Mouse (Mus musculus): Measurements from ENCODE around the gene Hrct1. TPM values are rescaled to one million over a fixed set of nuclear protein-coding genes. Genes with fewer than 3 reads are reported as not detected.
A peak's percentile ranks its signal among the peaks of the same experiment; 100 is the strongest.

The Hrct1 gene
- total RNA-seq (2014; rRNA removed) (0.73 and 1.8 TPM in 2 replicates), polyA plus RNA-seq (2015; fragmentation: Nextera tagmentation; extraction: Ambion mirVana) (0.70 and 0.92 TPM in 2 replicates)

- DNase-seq (ENCODE audit: low spot score): no peak
These were observed at the start of gene Hrct1 for GRCm38 (mm10) chr4:43726995-43727394. Gene Hrct1 (plus strand): TSS chr4:43727188.

GRCm38 (mm10) chr4:43678541-43678940 lies 48.4 kb upstream of the Hrct1 start:
- Histone ChIP-seq H3K36me3 (ENCODE audit: insufficient read depth, low read length) (peaks cover 72% of the 10 kb centered on the region), H3K4me2 (ENCODE audit: low read depth, low read length) (no peak overlapping the region), H3K4me3 (ENCODE audit: low read length) (no peak overlapping the region), H3K9me3 (ENCODE audit: low read length) (no peaks in the 10 kb centered on the region), H3K4me1 (ENCODE audit: insufficient read depth, low read length) (no peaks in the 10 kb centered on the region), H3K27ac (no peak overlapping the region), H3K9ac (replicated peaks; ENCODE audit: low read length) (no peak overlapping the region), H3K27me3 (ENCODE audit: insufficient read depth, low read length) (no peaks in the 10 kb centered on the region)
- no peak for TF ChIP-seq CTCF (IDR thresholded peaks at IDR 0.05; ENCODE audit: low read depth)
- ATAC-seq (no peak), DNase-seq (ENCODE audit: low spot score) (no peak)
- 87% methylated on average over 6 of the region's 6 CpGs for WGBS

More at GRCm38 (mm10) chr4:43726995-43727394, at the start of gene Hrct1:
- Histone ChIP-seq H3K27ac (peak within 1 kb of the TSS; percentile 16; the same call in 1 of the 2 replicates), H3K9me3 (ENCODE audit: low read length) (no peaks in the 10 kb centered on the region), H3K27me3 (ENCODE audit: insufficient read depth, low read length) (no peaks in the 10 kb centered on the region), H3K9ac (replicated peaks; ENCODE audit: low read length) (no peak within 1 kb of the TSS), H3K4me3 (ENCODE audit: low read length) (no peak within 1 kb of the TSS), H3K4me2 (ENCODE audit: low read depth, low read length) (no peak within 1 kb of the TSS), H3K36me3 (ENCODE audit: insufficient read depth, low read length) (no peaks in the 10 kb centered on the region), H3K4me1 (ENCODE audit: insufficient read depth, low read length) (no peaks in the 10 kb centered on the region)
- no peak for TF ChIP-seq CTCF (IDR thresholded peaks at IDR 0.05; ENCODE audit: low read depth)
- 46% methylated on average over 3 of the region's 3 CpGs for WGBS
- no peak for ATAC-seq

GRCm38 (mm10) chr4:43679416-43680043 lies 47.5 kb upstream of the Hrct1 start:
- Histone ChIP-seq H3K9ac (replicated peaks; ENCODE audit: low read length) (no peak overlapping the region), H3K4me3 (ENCODE audit: low read length) (no peak overlapping the region), H3K4me2 (ENCODE audit: low read depth, low read length) (no peak overlapping the region), H3K27me3 (ENCODE audit: insufficient read depth, low read length) (no peaks in the 10 kb centered on the region), H3K27ac (no peak overlapping the region), H3K9me3 (ENCODE audit: low read length) (no peaks in the 10 kb centered on the region), H3K36me3 (ENCODE audit: insufficient read depth, low read length) (peaks cover 67% of the 10 kb centered on the region), H3K4me1 (ENCODE audit: insufficient read depth, low read length) (no peaks in the 10 kb centered on the region)
- no peak for ATAC-seq
- DNase-seq (ENCODE audit: low spot score): no peak
- TF ChIP-seq CTCF (IDR thresholded peaks at IDR 0.05; ENCODE audit: low read depth): no peak
- whole genome bisulfite sequencing: 89% methylated on average over 7 of the region's 7 CpGs

GRCm38 (mm10) chr4:43690021-43690420 lies 37.0 kb upstream of the Hrct1 start:
- peak; percentile 10 for DNase-seq (ENCODE audit: low spot score)
- Histone ChIP-seq H3K27ac (no peak overlapping the region), H3K9ac (replicated peaks; ENCODE audit: low read length) (no peak overlapping the region), H3K9me3 (ENCODE audit: low read length) (no peaks in the 10 kb centered on the region), H3K36me3 (ENCODE audit: insufficient read depth, low read length) (peaks cover 29% of the 10 kb centered on the region), H3K4me3 (ENCODE audit: low read length) (no peak overlapping the region), H3K4me2 (ENCODE audit: low read depth, low read length) (no peak overlapping the region), H3K4me1 (ENCODE audit: insufficient read depth, low read length) (no peaks in the 10 kb centered on the region), H3K27me3 (ENCODE audit: insufficient read depth, low read length) (no peaks in the 10 kb centered on the region)
- no peak for ATAC-seq
- no peak for TF ChIP-seq CTCF (IDR thresholded peaks at IDR 0.05; ENCODE audit: low read depth)
- 81% methylated on average over 17 of the region's 17 CpGs for WGBS

GRCm38 (mm10) chr4:43691026-43691425 lies 36.0 kb upstream of the Hrct1 start:
- no peaks in the 10 kb centered on the region for H3K4me1 ChIP-seq (ENCODE audit: insufficient read depth, low read length)
- no peaks in the 10 kb centered on the region for H3K9me3 ChIP-seq (ENCODE audit: low read length)
- peaks cover 25% of the 10 kb centered on the region for H3K36me3 ChIP-seq (ENCODE audit: insufficient read depth, low read length)
- no peak overlapping the region for H3K4me3 ChIP-seq (ENCODE audit: low read length)
- no peaks in the 10 kb centered on the region for H3K27me3 ChIP-seq (ENCODE audit: insufficient read depth, low read length)
- no peak for TF ChIP-seq CTCF (IDR thresholded peaks at IDR 0.05; ENCODE audit: low read depth)
- ATAC-seq: no peak
- no peak for DNase-seq (ENCODE audit: low spot score)
- no peak overlapping the region for H3K27ac ChIP-seq
- 81% methylated on average over 5 of the region's 5 CpGs for WGBS
- H3K9ac ChIP-seq (replicated peaks; ENCODE audit: low read length): no peak overlapping the region
- H3K4me2 ChIP-seq (ENCODE audit: low read depth, low read length): no peak overlapping the region

- H3K36me3 ChIP-seq (ENCODE audit: insufficient read depth, low read length): peaks cover 11% of the 10 kb centered on the region
- TF ChIP-seq CTCF (IDR thresholded peaks at IDR 0.05; ENCODE audit: low read depth): no peak
- H3K9me3 ChIP-seq (ENCODE audit: low read length): no peaks in the 10 kb centered on the region
- H3K27me3 ChIP-seq (ENCODE audit: insufficient read depth, low read length): no peaks in the 10 kb centered on the region
- no peak overlapping the region for H3K27ac ChIP-seq
- H3K4me1 ChIP-seq (ENCODE audit: insufficient read depth, low read length): peaks cover 5% of the 10 kb centered on the region; the same call in 1 of the 2 replicates
- H3K4me2 ChIP-seq (ENCODE audit: low read depth, low read length): no peak overlapping the region
- no peak for DNase-seq (ENCODE audit: low spot score)
- H3K9ac ChIP-seq (replicated peaks; ENCODE audit: low read length): no peak overlapping the region
- no peak overlapping the region for H3K4me3 ChIP-seq (ENCODE audit: low read length)
- no peak for ATAC-seq
- WGBS: 75% methylated on average over 5 of the region's 5 CpGs
These were observed 33.2 kb upstream of the Hrct1 start for GRCm38 (mm10) chr4:43693806-43694241.
